Mouse (Mus musculus) left cerebral cortex, adult 11 months (tissue): ENCODE data around the gene Epx.
"Not testable (repeated sequence)": the region's sequence is repeated elsewhere in the genome, so short reads cannot be mapped to it uniquely, and the experiment has no call there.

Source experiments
- DNase-seq: peaks from one replicate; pipeline ENCODE4 v3.0.0; 2022; ENCODE audit warnings: low spot score

Epx gene

GRCm38 (mm10) chr11:87875436-87875835, at the start of gene Epx:
Gene Epx (minus strand): TSS chr11:87875536.
- no peak for DNase-seq

GRCm38 (mm10) chr11:87920966-87921365, 45.6 kb upstream of the Epx start, which contains the start of gene Olfr464:
Gene Olfr464 (minus strand): TSS chr11:87920967.
- no peak for DNase-seq

GRCm38 (mm10) chr11:87920301-87920700, 45.0 kb upstream of the Epx start:
- DNase-seq: peak; percentile 26

GRCm38 (mm10) chr11:87916005-87916404, 40.7 kb upstream of the Epx start:
- DNase-seq: no peak

GRCm38 (mm10) chr11:87904331-87904730, 29.0 kb upstream of the Epx start:
- DNase-seq: no peak

- DNase-seq: no peak
Measured at GRCm38 (mm10) chr11:87897287-87897686, 22.0 kb upstream of the Epx start, which contains the start of gene Olfr463. Gene Olfr463 (minus strand): TSS chr11:87897387.

GRCm38 (mm10) chr11:87892168-87892567, 16.8 kb upstream of the Epx start, which contains the start of gene Olfr462:
Gene Olfr462 (minus strand): TSS chr11:87892268.
- DNase-seq: no peak

- DNase-seq: no peak
Measured at GRCm38 (mm10) chr11:87884856-87885255, 9.5 kb upstream of the Epx start.

- DNase-seq: no peak
Measured at GRCm38 (mm10) chr11:87883493-87883892, 8.2 kb upstream of the Epx start.

- no peak for DNase-seq
Measured at GRCm38 (mm10) chr11:87881714-87882113, 6.4 kb upstream of the Epx start.

- no peak for DNase-seq
Measured at GRCm38 (mm10) chr11:87879826-87880225, 4.5 kb upstream of the Epx start.

GRCm38 (mm10) chr11:87871766-87872165, 3.6 kb downstream of the Epx start:
- DNase-seq: no peak

GRCm38 (mm10) chr11:87870096-87870495, 5.2 kb downstream of the Epx start:
- DNase-seq: no peak

- not testable (repeated sequence) for DNase-seq
Measured at GRCm38 (mm10) chr11:87866891-87867290, 8.4 kb downstream of the Epx start.

- no peak for DNase-seq
Measured at GRCm38 (mm10) chr11:87862805-87863204, 12.5 kb downstream of the Epx start.

GRCm38 (mm10) chr11:87860426-87860825, 14.9 kb downstream of the Epx start:
- no peak for DNase-seq

- no peak for DNase-seq
Measured at GRCm38 (mm10) chr11:87859273-87859672, 16.1 kb downstream of the Epx start.

GRCm38 (mm10) chr11:87854550-87854949, 20.8 kb downstream of the Epx start:
- DNase-seq: no peak

GRCm38 (mm10) chr11:87853597-87853954, 21.8 kb downstream of the Epx start:
- DNase-seq: peak; percentile 12

GRCm38 (mm10) chr11:87852690-87853596, 22.4 kb downstream of the Epx start, which contains the start of gene Mks1:
Gene Mks1 (plus strand): TSS chr11:87853215.
- DNase-seq: peak; percentile 83

GRCm38 (mm10) chr11:87847884-87848283, 27.5 kb downstream of the Epx start:
- DNase-seq: no peak

- no peak for DNase-seq
Measured at GRCm38 (mm10) chr11:87846968-87847600, 28.3 kb downstream of the Epx start.

GRCm38 (mm10) chr11:87841436-87841835, 33.9 kb downstream of the Epx start:
- DNase-seq: no peak
